Mouse (Mus musculus) heart, embryonic 15.5 days (tissue): Measurements from ENCODE around the gene Gp6. TPM values are rescaled to one million over a fixed set of nuclear protein-coding genes. Genes with fewer than 3 reads are reported as not detected.
"Not testable (repeated sequence)": the region's sequence is repeated elsewhere in the genome, so short reads cannot be mapped to it uniquely, and the experiment has no call there.

ENCODE experiments used
- ATAC-seq: fragments of 200-750 bp; cut with Nextera tagmentation; replicated peaks from 2 replicates; pipeline ENCODE4 v1.8.0; 2017; ENCODE audit warnings: low read depth, moderate TSS enrichment; ENCODE audit not compliant: insufficient number of reproducible peaks, insufficient read depth, low FRiP score
- H3K27ac ChIP-seq: fragments of 300-500 bp; sonication (generic); 2 replicates; pipeline ENCODE4 v1.5.1; 2015; ENCODE audit warnings: mild to moderate bottlenecking, inconsistent platforms
- H3K27me3 ChIP-seq: fragments of 300-500 bp; sonication (generic); 2 replicates; pipeline ENCODE4 v1.6.1; 2015; ENCODE audit warnings: inconsistent platforms
- H3K36me3 ChIP-seq: fragments of 300-500 bp; sonication (generic); 2 replicates; pipeline ENCODE4 v1.6.1; 2015; ENCODE audit warnings: mild to moderate bottlenecking, inconsistent platforms
- H3K4me1 ChIP-seq: fragments of 300-500 bp; sonication (generic); replicated peaks from 2 replicates; pipeline ENCODE4 v1.6.1; 2015; ENCODE audit warnings: inconsistent platforms
- H3K4me2 ChIP-seq: fragments of 300-500 bp; sonication (generic); 2 replicates; pipeline ENCODE4 v1.6.1; 2015; ENCODE audit warnings: inconsistent platforms, mild to moderate bottlenecking, moderate library complexity
- H3K4me3 ChIP-seq: fragments of 300-500 bp; sonication (generic); 2 replicates; pipeline ENCODE4 v1.5.1; 2015; ENCODE audit warnings: mild to moderate bottlenecking, inconsistent platforms
- H3K9ac ChIP-seq: fragments of 300-500 bp; sonication (generic); 2 replicates; pipeline ENCODE4 v1.6.1; 2015; ENCODE audit warnings: mild to moderate bottlenecking, inconsistent platforms
- H3K9me3 ChIP-seq: fragments of 300-500 bp; sonication (generic); replicated peaks from 2 replicates; pipeline ENCODE4 v1.6.1; 2016; ENCODE audit warnings: inconsistent platforms
- WGBS: fragments of 180-500 bp; shearing (Covaris S2); methylation state at CpG from one replicate; pipeline ENCODE4 v1.1.7; 2015; ENCODE audit warnings: mixed read lengths; 5-methylcytosine and 5-hydroxymethylcytosine counted together
- microRNA-seq: library from miRNA; unstranded; fragments of <30 nt; microRNA quantifications from one replicate; pipeline ENCODE4, GENCODE M21; 2016
- polyA plus RNA-seq: library from polyadenylated mRNA; unstranded; fragments of >200 nt; fragmentation: Nextera tagmentation; extraction: Ambion mirVana; gene quantifications from 2 replicates; pipeline ENCODE4 v1.2.1, GENCODE M21; 2015

The Gp6 gene
- polyA plus RNA-seq, 1 experiment from 2014 or later = 0.48 TPM

DNA sequence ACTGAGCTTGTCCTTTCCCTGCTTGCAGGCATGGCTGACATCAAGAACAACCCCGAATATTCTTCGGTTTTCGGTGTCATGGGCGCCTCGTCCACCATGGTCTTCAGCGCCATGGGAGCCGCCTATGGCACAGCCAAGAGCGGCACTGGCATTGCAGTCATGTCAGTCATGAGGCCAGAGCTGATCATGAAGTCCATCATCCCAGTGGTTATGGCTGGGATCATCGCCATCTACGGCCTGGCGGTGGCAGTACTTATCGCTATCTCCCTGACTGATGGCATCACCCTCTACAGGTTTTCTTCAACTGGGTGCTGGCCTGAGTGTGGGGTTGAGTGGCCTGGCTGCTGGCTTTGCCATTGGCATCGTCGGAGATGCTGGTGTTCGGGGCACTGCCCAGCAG, 14.9 kb upstream of the Gp6 start:
- 93% methylated on average over 15 of the region's 15 CpGs for WGBS
- not testable (repeated sequence) for ATAC-seq, H3K9ac ChIP-seq, H3K36me3 ChIP-seq, H3K27me3 ChIP-seq, H3K4me1 ChIP-seq, H3K4me2 ChIP-seq, H3K27ac ChIP-seq, H3K4me3 ChIP-seq, H3K9me3 ChIP-seq

DNA sequence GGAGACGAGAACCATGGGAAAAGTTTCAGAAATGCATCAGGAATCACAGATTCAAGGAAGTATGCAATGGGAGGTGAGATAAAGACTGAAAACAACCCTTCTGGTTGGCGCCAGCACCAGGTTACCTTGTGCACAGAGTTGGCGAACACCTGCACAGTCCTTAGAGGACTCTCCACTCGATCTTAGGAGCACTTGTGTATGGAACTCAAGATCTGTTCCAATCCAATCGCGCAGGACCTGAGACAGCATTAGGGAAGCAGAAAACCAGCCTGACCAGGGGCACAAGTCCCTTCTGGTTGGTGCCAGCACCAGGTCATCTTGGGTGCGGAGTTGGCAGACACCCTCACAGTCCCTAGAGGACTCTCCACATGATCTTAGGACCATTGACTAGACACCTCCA, 24.0 kb downstream of the Gp6 start:
- WGBS = 72% methylated on average over 7 of the region's 7 CpGs
- Histone ChIP-seq H3K4me1 (no peaks in the 10 kb centered on the region), H3K4me2 (no peak overlapping the region), H3K27ac (no peak overlapping the region), H3K4me3 (no peak overlapping the region), H3K9ac (no peak overlapping the region), H3K36me3 (no peaks in the 10 kb centered on the region), H3K9me3 (no peaks in the 10 kb centered on the region), H3K27me3 (no peaks in the 10 kb centered on the region)
- ATAC-seq = no peak

DNA sequence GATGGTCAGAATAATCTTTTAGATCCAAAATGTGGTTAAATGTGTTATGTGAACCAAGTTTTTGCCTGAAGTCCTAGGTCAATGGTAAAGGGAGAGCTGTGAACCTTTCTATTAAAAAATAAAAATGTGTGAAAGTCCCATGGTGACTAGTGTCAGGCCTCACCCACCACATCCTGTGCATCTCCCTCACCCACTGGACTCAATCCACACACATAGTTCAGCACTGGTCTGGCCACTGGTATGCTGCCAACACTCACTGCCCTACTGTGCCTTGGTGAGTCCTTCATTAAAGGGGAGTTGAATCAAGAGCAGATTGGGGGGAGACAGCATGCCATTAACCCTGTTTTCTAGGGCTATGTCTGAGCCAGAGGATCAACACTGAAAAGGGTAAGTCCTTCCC, 60.0 kb downstream of the Gp6 start, which contains the start of gene Ncr1:
Ncr1 (plus strand) TSS at position 216 of the 400 bp plus-strand sequence.
- no peaks in the 10 kb centered on the region for H3K9me3 ChIP-seq
- H3K27me3 ChIP-seq = no peaks in the 10 kb centered on the region
- ATAC-seq = no peak
- H3K4me1 ChIP-seq = no peaks in the 10 kb centered on the region
- H3K27ac ChIP-seq = no peak within 1 kb of the TSS
- no peaks in the 10 kb centered on the region for H3K36me3 ChIP-seq
- no peak within 1 kb of the TSS for H3K4me3 ChIP-seq
- no peak within 1 kb of the TSS for H3K9ac ChIP-seq
- no peak within 1 kb of the TSS for H3K4me2 ChIP-seq

DNA sequence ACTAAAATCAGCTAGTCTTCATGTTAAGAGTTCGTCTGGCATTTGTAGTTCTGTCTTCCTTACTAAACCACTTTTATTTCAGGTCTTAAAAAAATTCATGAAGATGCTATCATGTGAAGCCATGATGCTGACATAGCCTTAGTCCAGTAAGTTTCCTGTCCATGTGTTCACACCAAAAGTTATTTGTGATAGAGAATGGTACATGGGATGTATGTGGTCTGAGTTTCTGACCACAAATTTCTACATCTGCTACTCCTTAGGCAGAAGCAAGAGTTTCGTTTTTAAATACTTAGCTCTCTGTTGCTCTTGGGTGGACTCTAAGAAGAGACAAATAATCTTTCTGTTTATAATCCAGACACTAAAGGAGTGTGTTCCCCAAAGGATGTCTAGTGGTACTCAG, 74.2 kb downstream of the Gp6 start:
- no peak for ATAC-seq
- Histone ChIP-seq H3K27ac (no peak overlapping the region), H3K4me1 (no peaks in the 10 kb centered on the region), H3K27me3 (no peaks in the 10 kb centered on the region), H3K9me3 (no peaks in the 10 kb centered on the region), H3K4me3 (no peak overlapping the region), H3K36me3 (no peaks in the 10 kb centered on the region), H3K9ac (no peak overlapping the region), H3K4me2 (no peak overlapping the region)
- WGBS = 60% methylated on average over 2 of the region's 2 CpGs

Small RNAs within 50 kb of the gene (microRNA-seq; reads per million reads assigned to microRNA genes)
- gene Gm24605 (not detected), gene Gm24752 (not detected), gene Gm25349 (not detected)

Other genes with a start within 250 kb of the Gp6 start
- gene Leng9, start 247.4 kb downstream of the Gp6 start, polyA plus RNA-seq = 2.8 and 3.3 TPM in 2 replicates
- 25.6 and 30.9 TPM in 2 replicates for gene Cdc42ep5, start 232.9 kb downstream of the Gp6 start, polyA plus RNA-seq
- gene Lilra5, start 160.0 kb downstream of the Gp6 start, polyA plus RNA-seq = 0.13 and 0.25 TPM in 2 replicates
- gene Ncr1, start 60.0 kb downstream of the Gp6 start, polyA plus RNA-seq = 0.08 and 0.13 TPM in 2 replicates
- 26.1 and 27.9 TPM in 2 replicates for gene Rdh13, start 47.9 kb upstream of the Gp6 start, polyA plus RNA-seq
- 4.8 TPM in 2 replicates for gene Eps8l1, start 62.9 kb upstream of the Gp6 start, polyA plus RNA-seq
- gene Ppp1r12c, start 103.9 kb upstream of the Gp6 start, polyA plus RNA-seq = 32.5 and 43.7 TPM in 2 replicates
- gene Tnnt1, start 118.6 kb upstream of the Gp6 start, polyA plus RNA-seq = 255 and 278 TPM in 2 replicates
- gene Tnni3, start 126.5 kb upstream of the Gp6 start, polyA plus RNA-seq = 2,753 and 3,427 TPM in 2 replicates
- gene Dnaaf3, start 134.7 kb upstream of the Gp6 start, polyA plus RNA-seq = 0.96 and 1.2 TPM in 2 replicates
- 1.3 and 2.0 TPM in 2 replicates for gene Syt5, start 149.8 kb upstream of the Gp6 start, polyA plus RNA-seq
- gene Ptprh, start 206.3 kb upstream of the Gp6 start, polyA plus RNA-seq = not detected in 2 replicates
- 1.5 and 1.6 TPM in 2 replicates for gene Tmem86b, start 233.7 kb upstream of the Gp6 start, polyA plus RNA-seq